Mouse (Mus musculus): ENCODE data around the gene Adgra1.

The Adgra1 gene

GRCm38 (mm10) chr7:139834036-139834435 is at the start of gene Adgra1:
Gene Adgra1 (plus strand): TSS chr7:139834174.
- peak; percentile 49 for DNase-seq (ENCODE audit: low spot score)

- no peak for DNase-seq (ENCODE audit: low spot score)
Measured at GRCm38 (mm10) chr7:139787382-139787781, 46.6 kb upstream of the Adgra1 start.

- no peak for DNase-seq (ENCODE audit: low spot score)
Measured at GRCm38 (mm10) chr7:139788927-139789326, 45.0 kb upstream of the Adgra1 start.

DNA sequence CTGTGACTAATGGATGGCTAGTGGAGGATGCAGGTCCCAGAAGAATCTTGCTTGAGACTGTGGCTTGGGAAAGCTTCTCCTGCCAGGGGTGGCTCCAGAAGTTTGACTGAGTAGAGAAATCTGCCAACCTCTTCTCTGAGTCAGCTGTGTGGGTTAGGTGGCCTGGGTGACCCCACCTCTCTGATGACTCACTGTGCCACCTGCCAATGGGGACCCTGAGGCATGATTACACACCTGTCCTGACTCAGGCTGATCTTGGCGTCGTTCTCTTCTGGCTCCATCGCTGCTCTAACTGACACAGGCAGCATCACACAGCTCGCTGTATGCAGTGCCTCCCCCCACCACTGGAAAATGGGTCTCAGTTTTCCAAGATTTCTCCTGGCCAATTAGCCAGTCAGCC is 44.3 kb upstream of the Adgra1 start:
- no peak for DNase-seq (ENCODE audit: low spot score)

GRCm38 (mm10) chr7:139791601-139792000 is 42.4 kb upstream of the Adgra1 start:
- DNase-seq (ENCODE audit: low spot score): no peak

DNA sequence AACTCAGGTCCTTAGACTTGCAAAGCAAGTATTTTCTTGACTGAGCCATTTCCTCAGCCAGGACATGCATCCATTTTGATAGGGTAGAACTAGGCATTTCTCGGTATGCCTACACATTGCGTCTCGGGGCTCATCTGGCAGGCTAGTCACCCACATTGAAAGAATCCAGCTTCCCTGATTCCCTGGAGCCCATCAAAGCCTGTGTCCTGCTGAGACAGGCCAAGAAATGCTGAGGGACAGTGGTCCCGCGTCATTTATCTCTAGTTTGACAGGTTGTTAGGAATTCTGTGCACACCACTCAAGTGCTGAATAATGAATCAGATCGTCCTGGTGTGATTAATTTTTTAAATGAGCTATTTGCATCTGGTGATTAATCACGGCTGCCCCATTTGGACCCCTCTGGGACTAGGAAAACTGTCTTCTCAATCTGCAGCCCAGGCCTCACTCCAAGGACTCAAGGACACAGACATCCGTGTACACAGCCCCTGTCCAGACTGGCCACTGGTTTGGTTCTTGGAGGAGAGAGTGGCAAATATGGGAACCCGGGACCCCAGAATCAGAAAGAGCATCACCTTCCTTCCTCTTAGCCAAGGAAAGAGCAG is 38.9 kb upstream of the Adgra1 start:
- DNase-seq (ENCODE audit: low spot score): no peak

DNA sequence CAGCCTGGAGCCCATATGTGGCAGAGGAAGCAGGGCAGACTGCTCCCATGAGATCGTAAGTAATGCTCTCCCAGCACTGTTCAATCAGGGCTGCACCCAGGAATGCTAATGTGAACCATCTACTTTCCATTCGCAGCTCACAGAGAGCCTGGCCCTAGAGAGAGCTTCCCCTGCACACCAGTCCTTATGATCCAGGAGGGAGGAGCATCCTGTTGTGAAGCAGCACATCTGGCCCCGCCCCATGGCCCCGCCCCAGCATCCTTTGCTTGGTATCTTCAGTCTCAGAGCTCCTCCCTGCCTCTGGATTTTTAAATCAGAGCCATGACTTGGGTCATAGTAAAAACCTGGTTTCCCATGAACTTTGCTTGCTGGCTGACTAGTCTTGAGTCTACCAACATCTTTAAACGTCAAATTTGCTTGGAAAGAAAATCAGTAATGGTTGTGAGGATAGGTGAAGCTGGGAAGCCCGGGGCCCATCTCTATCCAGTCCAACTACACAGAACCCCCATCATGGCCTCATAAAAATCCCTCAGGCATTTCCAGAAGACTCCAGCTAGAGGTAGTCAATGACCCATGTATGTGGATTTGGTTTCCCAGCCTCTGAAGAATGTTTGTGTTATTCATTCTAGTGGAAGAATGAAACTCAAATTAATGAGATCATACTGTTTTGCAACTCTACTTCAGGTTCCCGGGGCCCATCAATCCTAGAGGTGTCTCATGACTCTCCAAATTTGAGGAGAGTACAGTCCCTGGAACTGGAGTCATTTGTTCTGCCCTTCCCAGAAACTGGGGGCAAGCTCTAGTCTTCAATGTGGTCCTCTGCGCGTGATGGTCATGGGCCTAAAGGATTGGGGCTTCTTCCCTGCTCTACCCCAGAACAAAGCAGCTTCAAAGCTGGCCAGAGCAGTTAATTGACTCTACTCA is 36.5 kb upstream of the Adgra1 start:
- DNase-seq (ENCODE audit: low spot score): no peak

DNA sequence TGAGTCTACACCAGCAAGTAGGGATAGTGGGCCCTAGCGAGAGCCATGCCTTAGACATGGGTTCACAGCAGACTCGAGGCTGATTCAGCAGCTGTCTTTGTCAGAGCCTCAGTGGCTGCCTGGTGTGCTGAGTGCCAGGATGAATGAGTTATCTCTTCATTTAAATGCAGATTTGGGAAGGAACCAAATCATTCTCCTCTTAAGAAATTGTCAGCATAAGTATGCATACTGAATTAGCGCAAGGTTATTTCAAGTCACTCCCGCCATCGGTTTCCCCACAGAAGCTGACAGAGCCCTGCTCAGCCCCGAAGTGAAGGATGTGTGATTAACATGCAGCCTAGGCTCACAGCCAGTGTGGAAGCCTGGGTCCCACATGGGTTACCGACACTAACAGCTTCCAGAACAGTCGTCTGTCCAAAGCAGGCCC is 27.8 kb upstream of the Adgra1 start:
- DNase-seq (ENCODE audit: low spot score): no peak

DNA sequence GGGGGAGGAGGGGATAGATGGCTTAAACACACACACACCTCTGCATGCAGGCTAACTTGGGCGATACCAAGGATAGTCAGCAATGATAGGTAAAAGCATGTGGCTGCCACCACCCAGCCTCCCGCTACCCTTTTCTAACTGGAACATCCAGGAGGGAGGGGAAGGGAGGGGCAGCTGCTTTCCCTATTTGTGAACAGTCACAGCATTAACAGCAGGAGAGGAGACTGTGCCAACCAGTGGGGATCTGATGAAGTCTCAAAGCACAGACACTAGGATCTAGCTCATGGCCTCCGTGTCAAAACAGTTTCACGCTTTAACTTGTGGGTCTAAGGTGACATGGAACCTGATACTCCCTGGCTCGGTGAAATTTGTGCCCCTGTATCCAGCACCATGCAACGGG is 23.9 kb upstream of the Adgra1 start:
- DNase-seq (ENCODE audit: low spot score): no peak

DNA sequence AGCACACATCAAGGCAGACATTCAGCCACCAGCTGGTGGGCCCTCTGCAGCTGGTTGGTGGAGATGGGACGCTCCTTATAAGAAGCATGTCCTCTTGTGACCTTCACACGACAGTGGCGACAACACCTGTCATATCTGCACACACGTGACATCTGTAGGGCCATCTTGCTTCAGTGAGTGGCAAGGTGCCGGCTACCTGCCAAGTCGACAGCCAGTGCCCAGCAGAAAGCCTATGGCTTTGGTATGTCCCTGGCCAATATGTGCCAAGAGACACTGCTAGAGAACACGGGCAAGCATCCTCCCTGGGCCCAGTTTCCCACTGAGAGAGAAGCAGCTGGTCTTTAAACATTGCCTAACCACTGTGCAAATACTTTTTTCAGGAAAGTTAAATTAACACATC is 22.3 kb upstream of the Adgra1 start:
- DNase-seq (ENCODE audit: low spot score): no peak

DNA sequence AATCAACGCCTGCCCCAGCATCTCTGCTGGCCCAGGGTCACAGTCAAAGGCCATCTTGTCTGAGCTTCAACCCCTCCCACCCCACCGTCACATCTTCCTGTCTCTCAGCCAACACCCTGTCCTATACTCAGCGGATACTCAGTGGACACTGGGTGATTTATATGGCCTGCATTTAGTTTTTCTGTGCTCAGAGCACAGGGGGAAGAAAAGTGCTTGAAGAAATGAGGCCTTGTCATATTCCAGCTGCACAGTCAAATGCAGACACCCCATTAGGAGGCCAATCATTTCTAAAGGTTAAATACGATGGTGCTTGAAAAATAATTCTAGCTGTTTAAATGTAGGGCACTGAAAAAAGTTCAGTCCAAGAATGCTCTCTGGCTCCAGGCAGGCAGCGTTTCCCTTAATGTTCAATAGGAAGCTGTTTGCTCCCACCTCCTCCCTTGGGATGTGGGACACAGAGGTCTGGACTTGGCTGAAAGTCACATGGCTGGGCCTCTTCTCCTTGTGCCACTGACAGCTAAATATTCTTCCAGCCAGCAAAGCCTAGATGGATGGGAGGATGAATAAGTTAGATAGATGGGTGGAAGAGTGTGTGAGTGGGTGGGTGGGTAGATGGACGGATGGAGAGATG is 20.3 kb upstream of the Adgra1 start:
- no peak for DNase-seq (ENCODE audit: low spot score)

GRCm38 (mm10) chr7:139822301-139823010 is 11.5 kb upstream of the Adgra1 start:
- no peak for DNase-seq (ENCODE audit: low spot score)

DNA sequence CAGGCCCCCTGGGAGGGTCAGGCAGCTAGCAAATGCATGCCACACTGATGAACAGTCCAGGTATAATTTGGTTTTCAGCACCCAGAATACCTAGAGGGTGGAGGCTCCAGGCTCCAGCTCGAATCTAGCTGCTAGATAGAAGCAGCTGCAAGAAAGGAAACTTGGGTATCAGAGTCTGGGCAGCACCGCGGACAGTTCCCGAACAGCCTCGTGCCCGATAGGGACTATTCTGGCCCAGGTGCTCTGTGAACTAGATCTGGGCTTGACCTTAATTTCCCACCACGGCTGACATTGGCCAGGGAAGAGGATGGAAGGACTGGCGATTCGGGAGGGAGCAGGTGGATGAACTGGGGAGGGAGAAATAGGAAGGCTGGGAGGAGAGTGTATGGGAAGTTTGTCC is 6.3 kb upstream of the Adgra1 start:
- DNase-seq (ENCODE audit: low spot score): no peak

GRCm38 (mm10) chr7:139833532-139833931 is 442 bp upstream of the Adgra1 start:
- no peak for DNase-seq (ENCODE audit: low spot score)

DNA sequence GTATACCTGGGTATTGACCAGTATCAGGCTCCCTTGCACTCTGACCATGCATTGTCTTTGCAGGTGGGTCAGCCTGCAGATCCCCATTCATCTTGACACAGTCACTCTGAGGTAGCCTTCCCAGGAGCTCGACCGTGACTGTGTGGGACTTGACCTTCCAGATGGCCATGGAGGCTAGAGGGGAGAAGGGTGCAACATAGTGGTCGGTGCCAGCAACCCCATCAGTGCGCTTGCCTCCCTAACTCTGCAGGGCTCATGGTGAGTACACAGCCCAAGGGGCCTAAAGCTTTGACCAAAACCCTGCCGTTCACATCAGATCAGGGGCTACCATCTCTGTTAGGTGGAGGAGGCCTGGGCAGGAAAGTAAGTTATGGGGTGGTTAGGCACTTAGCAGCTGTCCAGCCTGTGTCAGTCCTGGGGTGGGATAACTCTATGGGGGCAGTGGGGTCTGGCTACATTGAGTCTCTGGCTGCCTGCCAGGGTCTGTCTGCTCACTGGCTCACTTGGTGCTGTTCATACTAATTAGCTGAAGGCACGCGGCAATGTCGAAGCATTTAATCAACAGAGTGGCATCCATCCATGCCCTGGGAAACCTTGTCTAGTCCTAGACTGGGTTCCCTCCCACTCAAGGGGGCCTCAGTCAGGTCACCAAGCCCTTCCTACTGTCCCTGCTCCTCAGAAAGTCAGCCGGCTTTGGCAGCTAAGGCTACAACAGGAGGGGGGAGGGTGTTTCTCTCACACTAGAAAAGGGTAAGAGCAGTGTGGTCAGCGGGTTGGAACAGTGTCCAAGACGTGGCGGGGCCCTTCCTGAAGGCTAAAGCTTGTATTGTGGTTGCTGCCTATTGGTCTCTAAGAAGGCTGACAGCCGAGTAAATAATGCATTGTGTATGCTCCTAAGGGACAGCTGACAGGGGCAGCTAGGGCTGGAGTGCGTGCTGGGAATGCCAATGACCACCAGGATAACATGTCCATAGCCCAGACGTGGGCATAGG is 1.5 kb downstream of the Adgra1 start:
- DNase-seq (ENCODE audit: low spot score): no peak

DNA sequence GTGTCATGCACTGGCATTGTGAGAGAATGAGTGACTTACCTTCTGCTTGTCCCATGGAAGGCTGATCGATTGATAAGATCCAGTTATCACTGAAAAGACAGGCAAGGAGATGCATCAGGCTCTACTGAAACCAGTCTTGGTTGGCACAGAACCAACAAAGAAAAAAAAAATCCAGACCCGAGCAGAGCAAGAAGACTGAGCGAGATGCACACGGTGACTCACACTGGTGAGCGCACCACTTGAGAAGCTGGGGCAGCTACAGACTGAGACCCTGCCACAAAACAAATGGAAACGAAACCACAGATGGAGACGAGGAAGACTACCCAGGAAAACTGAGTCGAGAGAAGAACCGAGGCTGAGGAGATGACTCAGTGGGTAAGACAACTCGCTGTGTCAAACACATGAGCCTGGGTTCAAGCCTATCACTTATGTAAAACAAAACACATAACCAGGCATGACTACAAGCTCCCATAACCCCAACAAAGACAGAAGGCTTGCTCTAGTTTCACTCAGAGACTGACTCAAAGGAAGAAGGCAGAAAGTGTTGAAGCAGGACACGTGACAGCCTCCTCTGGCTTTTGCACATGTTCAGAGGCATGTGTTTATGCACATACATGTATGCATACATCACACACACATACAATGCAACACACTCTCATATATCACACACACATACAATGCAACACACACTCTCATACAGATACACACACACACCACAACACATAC is 6.6 kb downstream of the Adgra1 start:
- DNase-seq (ENCODE audit: low spot score): no peak

GRCm38 (mm10) chr7:139842397-139842796 is 8.4 kb downstream of the Adgra1 start:
- DNase-seq (ENCODE audit: low spot score): no peak

DNA sequence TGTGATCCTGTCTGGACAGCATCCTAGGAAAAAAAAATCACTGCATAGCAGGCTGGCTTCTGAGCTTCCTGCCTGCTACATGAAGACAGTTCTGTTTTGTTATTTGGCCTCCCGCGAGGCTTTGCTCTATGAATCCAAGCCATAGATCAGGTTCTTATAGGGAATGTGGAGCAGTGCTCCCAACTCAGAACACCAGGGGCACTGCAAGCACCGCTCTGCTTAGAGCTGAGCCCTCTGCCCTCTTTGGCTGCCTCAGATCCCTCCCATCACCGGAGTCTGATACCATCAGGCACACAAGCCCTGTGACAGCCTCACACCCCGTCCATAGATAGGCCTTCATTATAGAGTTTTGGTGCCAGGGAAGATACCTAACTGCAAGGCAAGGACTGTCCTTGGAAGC is 9.2 kb downstream of the Adgra1 start:
- no peak for DNase-seq (ENCODE audit: low spot score)

- no peak for DNase-seq (ENCODE audit: low spot score)
Measured at GRCm38 (mm10) chr7:139843776-139844175, 9.8 kb downstream of the Adgra1 start.

GRCm38 (mm10) chr7:139845101-139845500 is 11.1 kb downstream of the Adgra1 start:
- DNase-seq (ENCODE audit: low spot score): no peak
